Mouse (Mus musculus) liver, postnatal 0 days (tissue): ENCODE measurements around the gene I0C0044D17Rik.

Experiments used
- CTCF ChIP-seq: sonication (generic); IDR thresholded peaks from 2 replicates; pipeline ENCODE4 v1.5.1; 2016; ENCODE audit warnings: antibody characterized with exemption, low read depth
- EP300 ChIP-seq: IDR thresholded peaks from 2 replicates; pipeline ENCODE4 v1.6.1; 2016; ENCODE audit warnings: antibody characterized with exemption, low read depth, mild to moderate bottlenecking

DNA sequence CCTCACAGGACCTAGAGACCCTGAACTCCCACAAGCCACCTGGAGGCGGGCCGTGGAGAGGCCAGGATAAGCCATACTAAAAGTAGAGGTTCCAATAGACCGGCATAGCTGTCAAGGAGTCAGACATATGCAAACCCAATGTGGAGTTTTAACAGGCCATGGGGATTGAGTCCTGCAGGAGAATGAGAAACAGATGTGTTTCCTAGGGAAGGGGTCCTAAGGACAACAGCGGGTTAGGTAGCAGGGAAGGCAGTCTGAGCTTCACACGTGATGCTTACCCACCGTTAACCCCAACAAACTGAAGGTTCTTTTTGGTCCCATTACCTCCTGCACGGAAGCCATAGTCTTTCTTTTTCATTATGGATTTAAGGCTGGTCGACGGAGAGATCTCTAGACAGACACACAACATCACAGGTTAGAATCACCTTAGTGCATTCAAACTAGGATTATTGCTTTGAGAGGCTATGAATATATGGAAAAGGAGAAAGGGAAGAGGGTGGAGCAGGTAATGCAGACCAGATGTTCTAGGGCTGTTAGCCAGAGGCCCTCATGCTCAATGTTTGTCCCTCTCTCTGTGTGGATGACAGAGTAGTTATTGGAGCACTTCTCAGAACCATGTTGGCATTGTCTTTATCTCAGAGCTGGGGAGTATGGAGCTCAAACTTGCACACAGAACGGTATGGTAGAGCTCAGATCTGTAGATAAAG lies 46.8 kb downstream of the I0C0044D17Rik start:
- TF ChIP-seq CTCF, result no peak
- no peak for TF ChIP-seq EP300
